In the genomic region with DNA sequence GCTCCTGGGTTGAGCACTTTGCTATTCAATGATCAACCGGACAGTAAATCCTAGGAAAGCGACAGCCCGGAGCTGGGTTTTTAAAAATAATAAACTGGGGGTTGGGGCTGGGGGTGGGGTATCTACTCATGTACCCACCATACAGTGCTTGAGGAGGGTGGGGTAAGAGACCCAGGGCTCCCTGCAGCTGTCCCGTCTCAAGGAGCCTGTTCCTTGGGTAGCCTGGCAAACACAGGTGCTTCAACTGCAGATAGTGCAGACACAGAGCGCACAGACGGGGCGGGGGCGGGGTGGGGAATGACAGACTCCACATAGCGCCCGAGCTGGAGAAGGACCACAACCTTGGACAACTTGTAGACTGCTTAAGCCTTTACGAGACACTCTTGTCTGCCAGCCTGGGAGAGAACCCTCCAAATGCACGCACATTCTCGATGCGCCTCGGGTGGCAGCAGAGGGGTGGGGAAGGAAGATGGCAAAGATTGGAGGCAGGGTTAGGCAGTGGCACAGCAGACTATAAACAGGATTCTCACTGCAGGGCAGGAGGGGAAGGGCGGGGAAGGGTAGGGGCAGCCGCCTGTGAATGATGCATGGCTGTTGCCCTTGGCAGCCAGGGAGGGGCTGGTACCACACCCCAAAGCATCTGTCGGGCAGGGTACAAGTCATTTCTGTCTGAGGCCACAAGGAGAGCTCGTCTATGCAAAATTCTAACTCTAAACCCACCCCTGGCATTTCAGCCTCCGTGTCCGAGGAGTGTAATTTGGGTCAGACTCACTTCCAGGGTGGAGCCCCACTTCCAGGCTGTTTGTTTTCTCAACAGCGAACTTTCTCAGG, we compare ENCODE assay signal across 8 mouse cellular contexts. TPM values are rescaled to one million over a fixed set of nuclear protein-coding genes. Genes with fewer than 3 reads are reported as not detected.
DNase-seq lines count a peak whose midpoint lies in the region; ATAC-seq lines count a peak whose summit lies in the region.

No protein-coding gene starts in this region.

- peak; percentile 44 for ATAC-seq in hindbrain, embryonic 13.5 days (ENCODE audit: low FRiP score)

- H3K27ac ChIP-seq in hindbrain, embryonic 13.5 days: peak overlapping the region; percentile 35; the same call in 1 of the 2 replicates

- no peaks in the 10 kb centered on the region for H3K36me3 ChIP-seq in hindbrain, embryonic 13.5 days

- DNase-seq in cerebellum, postnatal 10 days: peak; percentile 62 to 75
- DNase-seq in cerebellum, postnatal 36 days: no peak
- DNase-seq in CD4-positive helper T cell, adult 2 months (ENCODE audit: low read depth, low spot score): peak; percentile 87
- DNase-seq in lung, adult 18-20 months: peak; percentile 78 to 82
- peak; percentile 55 for DNase-seq in retina, postnatal 1 day
- DNase-seq in layer of hippocampus, adult 9-11 months: no peak
- DNase-seq in right cerebral cortex, adult 18-20 months: no peak

- no peaks in the 10 kb centered on the region for H3K9me3 ChIP-seq in hindbrain, embryonic 13.5 days

- no peak overlapping the region for H3K4me3 ChIP-seq in hindbrain, embryonic 13.5 days

- H3K4me2 ChIP-seq in hindbrain, embryonic 13.5 days: no peak overlapping the region

- H3K9ac ChIP-seq in hindbrain, embryonic 13.5 days: no peak overlapping the region

- peaks cover 55% of the 10 kb centered on the region for H3K4me1 ChIP-seq in hindbrain, embryonic 13.5 days (replicated peaks)

- 0 out of 2 replicates have a peak, but pooled peaks cover 2% of the 10 kb centered on the region for H3K27me3 ChIP-seq in hindbrain, embryonic 13.5 days

- 61% methylated on average over 22 of the region's 22 CpGs for WGBS in hindbrain, embryonic 13.5 days

RNA-seq across cellular contexts. Expression of a gene that starts 55.0 kb away (rescaled TPM):
- polyA plus RNA-seq in hindbrain, embryonic 13.5 days (2015; fragmentation: Nextera tagmentation; extraction: Ambion mirVana): 41.3 and 42.6 TPM in 2 replicates

RNA-seq across cellular contexts. Expression of a gene that starts 56.3 kb away (rescaled TPM):
- 5.2 and 5.3 TPM in 2 replicates for polyA plus RNA-seq in hindbrain, embryonic 13.5 days (2015; fragmentation: Nextera tagmentation; extraction: Ambion mirVana)

Comparison
In these comparisons a context has a peak if more than half of its experiments do, and no peak if none do; other contexts are left out.
1. DNase-seq: peak in cerebellum, postnatal 10 days (2 of 2), CD4-positive helper T cell, adult 2 months (single experiment), lung, adult 18-20 months (2 of 2) and retina, postnatal 1 day (single experiment); none in cerebellum, postnatal 36 days (0 of 2), layer of hippocampus, adult 9-11 months (single experiment) and right cerebral cortex, adult 18-20 months (single experiment).